Mouse (Mus musculus) kidney, embryonic 15.5 days (tissue): ENCODE measurements around the gene Tpr. TPM values are rescaled to one million over a fixed set of nuclear protein-coding genes. Genes with fewer than 3 reads are reported as not detected.
A peak's percentile ranks its signal among the peaks of the same experiment; 100 is the strongest.

Experiments
- ATAC-seq: fragments of 200-750 bp; cut with Nextera tagmentation; replicated peaks from 2 replicates; pipeline ENCODE4 v1.8.0; 2017; ENCODE audit warnings: moderate TSS enrichment; ENCODE audit not compliant: low FRiP score
- H3K27ac ChIP-seq: fragments of 300-500 bp; sonication (generic); 2 replicates; pipeline ENCODE4 v1.5.1; 2015; ENCODE audit warnings: mild to moderate bottlenecking, inconsistent platforms
- H3K27me3 ChIP-seq: fragments of 300-500 bp; sonication (generic); 2 replicates; pipeline ENCODE4 v1.6.1; 2015; ENCODE audit warnings: inconsistent platforms
- H3K36me3 ChIP-seq: fragments of 300-500 bp; sonication (generic); 2 replicates; pipeline ENCODE4 v1.6.1; 2015; ENCODE audit warnings: inconsistent platforms
- H3K4me1 ChIP-seq: fragments of 300-500 bp; sonication (generic); 2 replicates; pipeline ENCODE4 v1.6.1; 2015; ENCODE audit warnings: inconsistent platforms
- H3K4me2 ChIP-seq: fragments of 300-500 bp; sonication (generic); 2 replicates; pipeline ENCODE4 v1.6.1; 2015; ENCODE audit warnings: moderate library complexity, mild to moderate bottlenecking, inconsistent platforms
- H3K4me3 ChIP-seq: fragments of 300-500 bp; sonication (generic); replicated peaks from 2 replicates; pipeline ENCODE4 v1.5.1; 2015; ENCODE audit warnings: mild to moderate bottlenecking, inconsistent platforms
- H3K9ac ChIP-seq: fragments of 300-500 bp; sonication (generic); 2 replicates; pipeline ENCODE4 v1.6.1; 2015; ENCODE audit warnings: mild to moderate bottlenecking, inconsistent platforms
- H3K9me3 ChIP-seq: fragments of 300-500 bp; sonication (generic); replicated peaks from 2 replicates; pipeline ENCODE4 v1.6.1; 2016; ENCODE audit warnings: inconsistent platforms
- WGBS: fragments of 180-500 bp; shearing (Covaris S2); methylation state at CpG from one replicate; pipeline ENCODE4 v1.1.7; 2015; ENCODE audit warnings: mixed read lengths; 5-methylcytosine and 5-hydroxymethylcytosine counted together
- polyA plus RNA-seq: library from polyadenylated mRNA; unstranded; fragments of >200 nt; fragmentation: Nextera tagmentation; extraction: Ambion mirVana; gene quantifications from 2 replicates; pipeline ENCODE4 v1.2.1, GENCODE M21; 2015

Gene Tpr
- 168 and 185 TPM in 2 replicates for polyA plus RNA-seq

DNA sequence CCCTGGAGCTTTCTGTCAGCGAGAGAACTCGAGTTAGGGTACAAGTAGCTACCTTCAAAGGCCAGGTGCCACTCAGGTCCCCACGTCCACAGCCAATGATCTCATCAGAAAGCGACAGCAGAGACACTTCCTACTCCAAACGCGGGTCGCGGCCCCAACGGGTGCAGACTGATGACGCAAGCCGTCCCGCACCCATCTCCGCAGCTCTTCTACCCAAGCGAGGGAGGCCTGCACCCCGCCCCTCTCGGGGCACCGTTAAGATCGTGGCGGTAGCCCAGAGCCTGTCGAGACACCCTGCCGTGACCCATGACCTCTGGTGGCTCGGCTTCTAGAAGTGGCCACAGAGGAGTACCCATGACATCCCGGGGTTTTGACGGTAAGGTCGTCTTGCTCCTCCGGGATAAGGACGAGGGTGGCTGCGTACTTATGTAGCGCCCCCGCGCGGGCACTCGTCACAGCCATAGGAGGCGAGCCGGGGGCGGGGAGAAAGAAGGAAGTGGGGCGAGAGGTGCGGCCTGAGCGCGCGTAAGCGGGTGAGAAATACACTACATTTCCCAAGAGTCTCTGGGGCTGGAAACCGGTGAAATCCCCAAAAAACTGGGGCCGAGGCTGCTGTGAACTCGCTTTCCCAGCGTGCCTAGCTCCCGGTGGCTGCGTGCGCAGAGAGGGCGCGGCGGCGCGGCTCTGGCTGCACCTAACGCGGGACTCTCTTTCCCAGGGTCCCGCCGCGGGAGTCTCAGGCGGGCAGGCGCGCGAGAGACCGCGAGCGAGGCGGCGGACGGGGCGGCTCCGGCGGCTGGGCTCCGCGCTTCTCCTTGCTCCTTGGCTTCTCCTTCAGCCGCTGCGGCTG, at the start of gene Tpr, which contains the start of gene Odr4:
Gene Tpr (plus strand): TSS at position 201 of the 850 bp plus-strand sequence.
Gene Odr4 (minus strand): TSS at position 443 of the 850 bp plus-strand sequence.
- under 1% methylated on average over 72 of the region's 76 CpGs for WGBS
- H3K36me3 ChIP-seq, result peaks cover 45% of the 10 kb centered on the region

DNA sequence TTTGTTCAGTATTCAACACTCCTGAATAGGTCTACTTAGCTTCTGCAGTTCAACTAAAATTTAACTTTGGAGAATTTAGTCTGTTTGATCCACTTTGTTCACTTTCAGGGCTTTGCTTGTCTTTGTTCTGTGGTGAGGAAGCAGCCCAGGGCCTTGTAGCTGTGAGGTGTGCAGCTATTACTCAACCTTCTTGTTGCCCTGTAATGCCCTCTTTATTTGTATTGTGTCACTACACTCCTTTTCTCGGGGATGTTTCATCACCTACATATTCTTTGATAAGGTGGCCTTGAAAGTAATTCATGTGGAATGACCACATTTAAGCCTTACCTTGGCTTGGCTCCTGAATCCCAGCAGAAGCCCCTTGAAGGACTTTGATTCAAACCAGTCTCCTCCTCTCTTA, 31.8 kb upstream of the Tpr start:
- Histone ChIP-seq H3K4me3 (no peak overlapping the region), H3K27ac (no peak overlapping the region), H3K4me2 (no peak overlapping the region), H3K4me1 (no peaks in the 10 kb centered on the region), H3K36me3 (peaks cover 39% of the 10 kb centered on the region), H3K9me3 (no peaks in the 10 kb centered on the region; the same call in 1 of the 2 replicates), H3K27me3 (no peaks in the 10 kb centered on the region), H3K9ac (no peak overlapping the region)
- ATAC-seq, result no peak
- WGBS, result 87% methylated on average over 1 of the region's 1 CpGs

More for the DNA sequence above, at the start of gene Tpr, which contains the start of gene Odr4:
- H3K9ac ChIP-seq, result peak within 1 kb of the TSS; percentile 84
- peak within 1 kb of the TSS; percentile 90 for H3K4me3 ChIP-seq
- H3K27ac ChIP-seq, result peak within 1 kb of the TSS; percentile 91
- ATAC-seq, result peak; percentile 99
- H3K27me3 ChIP-seq, result no peaks in the 10 kb centered on the region
- no peaks in the 10 kb centered on the region for H3K9me3 ChIP-seq
- H3K4me2 ChIP-seq, result peak within 1 kb of the TSS; percentile 65
- peaks cover 7% of the 10 kb centered on the region; the same call in 1 of the 2 replicates for H3K4me1 ChIP-seq

DNA sequence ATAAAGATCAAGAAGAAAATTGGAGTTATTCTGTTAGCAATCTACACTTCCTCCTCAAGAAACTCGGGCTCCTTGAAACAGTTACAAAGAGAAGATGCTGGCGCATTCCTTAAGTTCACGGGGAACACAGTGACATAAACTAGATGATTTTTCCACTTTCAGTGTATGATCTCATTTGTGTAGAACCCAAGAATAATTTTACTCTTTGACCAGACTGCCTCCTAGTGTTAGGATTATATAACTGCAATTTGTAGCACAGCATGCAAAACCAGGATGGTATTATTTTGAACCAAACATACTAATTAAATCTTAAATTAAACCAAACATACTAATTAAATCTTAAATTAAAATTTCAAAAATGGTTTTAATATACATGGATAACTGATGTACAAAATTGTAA, 19.7 kb upstream of the Tpr start:
- Histone ChIP-seq H3K4me1 (no peaks in the 10 kb centered on the region), H3K4me3 (no peak overlapping the region), H3K9ac (no peak overlapping the region), H3K36me3 (peaks cover 36% of the 10 kb centered on the region), H3K27me3 (no peaks in the 10 kb centered on the region), H3K9me3 (no peaks in the 10 kb centered on the region), H3K27ac (no peak overlapping the region), H3K4me2 (no peak overlapping the region)
- 85% methylated on average over 3 of the region's 3 CpGs for WGBS
- no peak for ATAC-seq

DNA sequence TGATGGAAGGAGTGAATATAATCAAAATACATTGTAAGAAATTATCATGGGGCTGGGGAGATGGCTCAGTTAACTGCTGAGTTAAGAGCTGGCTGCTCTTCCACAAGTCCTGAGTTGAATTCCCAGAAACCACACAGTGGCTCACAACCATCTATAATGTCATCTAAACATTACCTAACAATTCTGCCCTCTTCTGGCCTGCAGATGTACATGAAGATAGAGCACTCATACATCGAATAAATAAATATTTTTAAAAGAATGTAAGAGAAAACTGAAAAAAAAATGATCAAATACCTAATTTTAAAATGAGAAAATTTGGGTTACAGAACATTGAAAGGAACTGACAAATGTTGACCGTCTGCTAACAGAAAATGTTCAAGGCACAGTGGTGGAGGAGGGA, 18.4 kb upstream of the Tpr start:
- Histone ChIP-seq H3K4me1 (no peaks in the 10 kb centered on the region), H3K4me3 (no peak overlapping the region), H3K4me2 (no peak overlapping the region), H3K27ac (no peak overlapping the region), H3K36me3 (peaks cover 36% of the 10 kb centered on the region), H3K27me3 (no peaks in the 10 kb centered on the region), H3K9ac (no peak overlapping the region), H3K9me3 (no peaks in the 10 kb centered on the region)
- 79% methylated on average over 2 of the region's 2 CpGs for WGBS
- no peak for ATAC-seq

DNA sequence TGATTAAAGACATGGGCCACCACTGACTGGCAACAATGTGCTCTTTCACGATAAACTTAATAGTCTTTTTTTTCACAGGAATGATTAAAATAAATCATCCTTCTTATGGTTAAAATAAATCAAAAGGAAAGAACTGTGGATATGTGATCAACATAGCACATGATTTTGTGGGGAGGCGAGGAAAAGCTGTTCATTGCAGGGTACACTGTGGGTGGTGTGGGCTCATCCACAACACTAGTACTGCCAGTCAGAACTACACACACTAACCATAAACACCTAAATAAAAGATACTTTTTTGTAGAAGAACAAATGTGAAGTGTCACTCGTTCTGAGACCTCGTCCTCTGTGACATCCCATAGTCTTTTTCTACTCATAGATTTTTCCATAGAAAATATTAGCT, 8.5 kb upstream of the Tpr start:
- no peak for ATAC-seq
- no peaks in the 10 kb centered on the region for H3K27me3 ChIP-seq
- WGBS, result 87% methylated on average over 4 of the region's 4 CpGs
- no peaks in the 10 kb centered on the region for H3K9me3 ChIP-seq
- no peak overlapping the region for H3K4me2 ChIP-seq
- H3K27ac ChIP-seq, result no peak overlapping the region
- no peak overlapping the region for H3K9ac ChIP-seq
- no peak overlapping the region for H3K4me3 ChIP-seq
- no peaks in the 10 kb centered on the region for H3K4me1 ChIP-seq
- H3K36me3 ChIP-seq, result peaks cover 59% of the 10 kb centered on the region

DNA sequence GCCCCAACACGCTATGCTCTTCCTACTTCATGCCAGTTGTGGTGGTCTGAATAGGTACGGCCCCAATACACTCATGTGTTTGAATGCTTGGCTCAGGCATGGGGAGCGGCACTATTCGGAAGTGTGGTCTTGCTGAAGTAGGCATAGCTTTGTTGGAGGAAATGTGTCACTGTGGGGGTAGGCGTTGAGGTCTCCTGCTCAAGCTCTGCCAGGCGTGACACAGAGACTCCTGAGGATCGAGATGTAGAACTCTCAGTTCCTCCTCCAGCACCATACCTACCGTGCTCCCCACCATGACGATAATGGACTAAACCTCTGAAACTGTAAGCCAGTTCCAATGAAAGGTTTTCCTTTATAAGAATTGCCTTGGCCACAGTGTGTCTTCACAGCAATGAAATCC, 5.1 kb upstream of the Tpr start:
- ATAC-seq, result no peak
- H3K4me1 ChIP-seq, result peaks cover 4% of the 10 kb centered on the region; the same call in 1 of the 2 replicates
- no peaks in the 10 kb centered on the region for H3K9me3 ChIP-seq
- H3K27me3 ChIP-seq, result no peaks in the 10 kb centered on the region
- no peak overlapping the region for H3K27ac ChIP-seq
- no peak overlapping the region for H3K9ac ChIP-seq
- peaks cover 56% of the 10 kb centered on the region for H3K36me3 ChIP-seq
- WGBS, result 93% methylated on average over 9 of the region's 9 CpGs
- H3K4me3 ChIP-seq, result no peak overlapping the region
- no peak overlapping the region for H3K4me2 ChIP-seq

DNA sequence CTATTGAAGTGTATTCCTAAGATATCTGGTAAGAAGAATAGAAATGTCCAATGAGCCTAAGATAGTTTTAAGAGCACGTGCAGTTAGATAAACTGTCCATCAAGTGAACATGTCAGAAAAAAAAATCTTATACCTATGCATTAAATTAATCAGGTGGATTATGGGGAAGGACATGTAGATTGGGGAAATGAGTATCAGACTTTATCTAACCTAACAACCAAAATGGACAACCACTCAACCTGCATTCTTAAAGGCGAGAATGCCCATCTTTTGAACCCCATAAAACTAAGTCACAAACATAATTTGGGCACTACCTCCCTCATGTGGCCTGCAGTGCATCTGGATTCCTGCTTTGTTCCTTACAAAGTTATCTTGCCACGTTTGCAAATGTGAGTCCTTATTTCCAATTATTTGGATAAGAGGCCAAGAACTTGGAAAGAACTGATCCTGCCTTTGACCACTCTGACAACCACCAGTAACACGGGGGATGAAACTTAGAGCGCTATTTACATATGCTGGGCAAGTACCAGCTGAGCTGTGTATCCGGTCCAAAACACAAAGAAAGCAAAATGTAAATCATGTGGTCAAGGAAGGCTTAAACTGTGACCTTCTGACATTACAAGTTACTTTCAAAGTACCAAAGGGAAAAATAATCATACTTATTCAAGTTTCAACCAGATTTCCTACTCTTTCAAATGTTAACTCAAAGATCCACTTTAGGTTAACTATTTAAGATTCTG, 3.1 kb upstream of the Tpr start:
- H3K36me3 ChIP-seq, result peaks cover 44% of the 10 kb centered on the region
- no peak overlapping the region for H3K4me2 ChIP-seq
- no peak for ATAC-seq
- 85% methylated on average over 6 of the region's 6 CpGs for WGBS
- no peaks in the 10 kb centered on the region for H3K9me3 ChIP-seq
- H3K27ac ChIP-seq, result no peak overlapping the region
- no peak overlapping the region for H3K4me3 ChIP-seq
- H3K9ac ChIP-seq, result no peak overlapping the region
- H3K27me3 ChIP-seq, result no peaks in the 10 kb centered on the region
- H3K4me1 ChIP-seq, result peaks cover 4% of the 10 kb centered on the region; the same call in 1 of the 2 replicates

DNA sequence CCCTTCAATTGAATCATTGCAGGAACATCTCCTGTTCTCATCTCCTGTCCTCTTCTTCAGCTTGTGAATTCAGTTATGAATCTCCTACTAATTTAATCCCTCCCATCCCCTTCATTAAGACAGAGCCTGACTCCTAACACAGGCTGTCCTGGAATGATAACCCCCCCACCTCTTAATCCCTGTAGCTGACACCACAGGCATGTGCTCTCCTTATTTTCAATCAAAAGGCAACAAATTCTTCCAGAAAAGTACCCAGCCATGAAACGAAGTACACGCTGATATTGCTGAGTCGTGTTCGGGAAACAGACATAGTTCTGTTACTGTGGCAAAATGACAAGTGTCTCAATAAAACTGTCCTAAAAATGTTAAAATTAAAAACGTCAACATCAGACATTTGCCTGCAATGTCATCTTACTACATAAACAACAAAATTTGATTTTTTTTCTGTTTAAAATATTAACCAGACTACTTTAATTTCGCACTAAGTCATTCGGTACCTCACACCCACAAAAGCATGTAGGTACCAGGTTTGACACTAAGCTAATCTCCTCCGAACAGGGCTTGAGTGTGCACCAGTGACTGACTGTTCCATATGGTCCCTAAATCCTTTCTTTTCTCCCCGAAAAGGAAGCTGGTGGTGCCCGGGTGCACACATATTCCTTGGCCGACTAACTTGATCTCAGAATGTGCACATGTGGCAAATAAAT, 554 bp upstream of the Tpr start:
- 21% methylated on average over 11 of the region's 11 CpGs for WGBS
- H3K4me2 ChIP-seq, result peak overlapping the region; percentile 65
- peak; percentile 22 for ATAC-seq
- peak overlapping the region; percentile 90 for H3K4me3 ChIP-seq
- H3K36me3 ChIP-seq, result peaks cover 44% of the 10 kb centered on the region
- no peaks in the 10 kb centered on the region for H3K27me3 ChIP-seq
- H3K9ac ChIP-seq, result peak overlapping the region; percentile 75
- peak overlapping the region; percentile 91 for H3K27ac ChIP-seq
- no peaks in the 10 kb centered on the region for H3K9me3 ChIP-seq
- peaks cover 7% of the 10 kb centered on the region; the same call in 1 of the 2 replicates for H3K4me1 ChIP-seq

DNA sequence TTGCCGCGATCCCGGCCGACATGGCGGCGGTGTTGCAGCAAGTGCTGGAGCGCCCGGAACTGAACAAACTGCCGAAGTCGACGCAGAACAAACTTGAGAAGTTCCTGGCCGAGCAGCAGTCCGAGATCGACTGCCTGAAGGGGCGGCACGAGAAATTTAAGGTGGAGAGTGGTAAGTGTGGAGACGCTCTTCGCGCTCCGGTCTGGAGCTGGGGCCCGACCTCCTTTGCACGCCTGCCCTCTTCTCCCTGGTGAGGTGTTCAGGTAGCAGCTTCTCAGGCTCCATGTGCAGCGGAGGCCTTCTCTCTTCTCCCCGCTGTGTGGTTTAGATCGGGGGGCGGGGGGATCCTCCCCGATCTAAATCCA, 832 bp downstream of the Tpr start:
- peak overlapping the region; percentile 65 for H3K4me2 ChIP-seq
- under 1% methylated on average over 27 of the region's 27 CpGs for WGBS
- peak; percentile 68 for ATAC-seq

DNA sequence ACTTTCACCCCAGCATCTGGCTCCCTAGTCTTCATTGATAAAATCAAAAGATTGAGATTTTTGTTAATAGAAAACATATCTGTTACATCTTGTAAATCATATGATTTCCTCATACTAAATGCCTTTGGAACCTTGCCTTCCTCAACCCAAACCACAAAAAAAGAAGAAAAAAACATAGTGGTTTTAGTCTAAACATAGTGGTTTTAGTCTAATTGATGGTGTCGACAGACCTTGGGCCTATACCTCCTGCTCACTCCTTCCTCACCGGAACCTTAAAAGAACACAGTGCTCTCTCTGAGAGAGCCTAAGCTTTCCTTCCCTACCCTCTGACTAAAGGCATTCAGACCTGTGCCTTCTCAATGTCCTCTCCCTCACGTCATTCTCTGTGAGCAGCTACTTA, 3.4 kb downstream of the Tpr start:
- H3K9ac ChIP-seq, result no peak overlapping the region
- no peaks in the 10 kb centered on the region for H3K9me3 ChIP-seq
- 87% methylated on average over 3 of the region's 3 CpGs for WGBS
- H3K4me2 ChIP-seq, result no peak overlapping the region
- H3K4me1 ChIP-seq, result peaks cover 7% of the 10 kb centered on the region; the same call in 1 of the 2 replicates
- no peaks in the 10 kb centered on the region for H3K27me3 ChIP-seq
- H3K36me3 ChIP-seq, result peaks cover 44% of the 10 kb centered on the region
- ATAC-seq, result no peak
- H3K27ac ChIP-seq, result no peak overlapping the region
- no peak overlapping the region for H3K4me3 ChIP-seq

More for the DNA sequence above, 832 bp downstream of the Tpr start:
- Histone ChIP-seq H3K36me3 (peaks cover 40% of the 10 kb centered on the region), H3K9me3 (no peaks in the 10 kb centered on the region), H3K4me3 (peak overlapping the region; percentile 90), H3K4me1 (peaks cover 7% of the 10 kb centered on the region; the same call in 1 of the 2 replicates), H3K9ac (peak overlapping the region; percentile 84), H3K27me3 (no peaks in the 10 kb centered on the region), H3K27ac (peak overlapping the region; percentile 91)

DNA sequence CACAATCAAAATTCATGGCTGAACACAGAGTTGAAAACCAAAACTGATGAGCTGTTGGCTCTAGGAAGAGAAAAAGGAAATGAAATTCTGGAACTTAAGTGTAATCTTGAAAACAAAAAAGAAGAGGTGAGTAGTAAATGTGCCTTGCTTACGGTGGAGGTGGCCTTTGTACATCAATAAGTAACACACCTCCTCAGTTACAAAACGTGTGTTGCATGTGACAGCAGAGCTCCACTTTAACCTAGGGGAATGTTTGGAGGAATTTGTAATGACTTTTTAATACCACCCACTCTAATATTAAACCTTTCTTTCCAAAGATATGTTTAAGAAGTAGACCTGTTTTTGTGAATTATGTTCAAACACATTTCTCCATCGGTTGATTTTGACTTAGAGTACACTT, 11.3 kb downstream of the Tpr start:
- no peak for ATAC-seq
- 91% methylated on average over 3 of the region's 3 CpGs for WGBS
- Histone ChIP-seq H3K4me1 (no peaks in the 10 kb centered on the region), H3K36me3 (peaks cover 74% of the 10 kb centered on the region), H3K27ac (no peak overlapping the region), H3K4me2 (no peak overlapping the region), H3K4me3 (no peak overlapping the region), H3K27me3 (no peaks in the 10 kb centered on the region), H3K9ac (no peak overlapping the region), H3K9me3 (no peaks in the 10 kb centered on the region)
